Mouse (Mus musculus) CD4-positive, CD25-positive, alpha-beta regulatory T cell, adult 2 months (primary cell): ENCODE results near the gene Zfp423.

Experiments
- DNase-seq: peaks from one replicate; pipeline ENCODE4 v3.0.0-alpha.2; 2012; ENCODE audit warnings: low read depth, low spot score

Gene Zfp423

GRCm38 (mm10) chr8:87959320-87959920 is at the start of gene Zfp423:
TSS of gene Zfp423 (minus strand) at chr8:87959595.
- no peak for DNase-seq

- DNase-seq = no peak
These were observed 47.4 kb upstream of the Zfp423 start for GRCm38 (mm10) chr8:88006811-88007210.

GRCm38 (mm10) chr8:87984778-87985177 is 25.4 kb upstream of the Zfp423 start:
- DNase-seq = no peak

GRCm38 (mm10) chr8:87984032-87984431 is 24.6 kb upstream of the Zfp423 start:
- DNase-seq = no peak

DNA sequence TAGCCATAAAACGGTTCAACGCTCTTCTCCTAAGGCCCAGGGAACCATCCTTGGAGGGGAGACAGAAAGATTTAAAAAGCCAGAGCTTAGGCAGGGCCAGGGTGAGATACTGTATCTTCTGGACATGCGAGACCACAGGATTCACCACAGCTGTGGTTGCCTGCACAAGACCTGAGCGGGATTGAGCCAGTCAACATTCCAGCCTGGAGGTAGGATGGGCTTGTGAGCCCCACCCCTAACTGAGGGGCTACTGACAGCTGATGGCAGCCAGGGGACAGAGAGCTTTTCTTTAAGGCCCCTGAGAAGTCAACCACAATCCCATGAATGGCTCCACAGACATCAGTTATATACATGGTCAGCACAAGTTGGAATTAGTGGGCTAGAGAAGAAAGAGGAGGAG is 23.5 kb upstream of the Zfp423 start:
- no peak for DNase-seq

DNA sequence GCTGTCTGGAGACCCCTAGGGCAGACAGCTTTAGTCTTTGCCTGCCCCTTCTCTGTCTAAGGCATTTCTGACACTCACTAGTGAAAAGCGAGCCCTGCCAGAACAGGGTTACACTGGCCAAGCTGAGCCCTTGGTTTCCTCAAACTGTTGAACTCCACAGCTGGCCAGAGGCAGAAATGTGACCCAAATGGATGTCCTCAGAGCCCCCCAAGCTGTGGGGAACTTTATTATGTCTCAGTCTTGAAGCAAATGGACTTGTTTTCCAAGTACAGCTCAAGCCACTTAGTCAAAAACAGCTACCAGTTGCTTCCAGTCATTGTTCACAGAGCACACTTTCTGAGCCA is 16.0 kb upstream of the Zfp423 start:
- no peak for DNase-seq

- DNase-seq = no peak
These were observed 15.5 kb upstream of the Zfp423 start for GRCm38 (mm10) chr8:87974759-87975465.

DNA sequence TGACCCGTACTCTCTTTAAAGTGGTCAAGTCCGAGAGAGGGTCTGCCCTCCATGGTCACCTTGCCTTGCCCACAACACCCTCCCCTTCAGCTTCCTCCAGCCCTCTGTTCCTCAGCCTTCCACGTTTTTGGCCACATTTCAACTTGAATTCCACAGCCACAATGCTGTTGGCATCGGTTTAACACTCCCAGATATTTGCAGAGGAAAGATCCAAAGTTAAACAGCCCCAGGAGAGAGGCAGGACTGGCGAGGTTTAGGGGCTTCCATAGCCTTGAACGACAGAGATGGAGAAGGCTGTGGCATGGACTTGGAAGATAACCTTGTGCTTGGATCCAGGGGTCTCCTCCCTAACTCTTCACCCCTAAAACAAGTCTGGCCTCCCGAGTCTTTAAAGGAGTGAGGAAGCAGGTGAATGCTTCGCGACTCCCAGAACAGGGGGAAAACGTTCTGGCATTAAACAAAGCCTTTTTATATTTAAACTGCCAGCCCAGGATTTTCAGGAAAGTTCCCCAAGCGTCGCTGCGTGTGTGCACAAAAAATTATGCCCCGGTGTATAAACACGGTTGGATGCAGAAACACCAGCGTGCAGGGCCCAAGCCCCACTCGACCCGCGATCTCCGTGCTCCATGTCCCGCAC is 14.8 kb upstream of the Zfp423 start:
- no peak for DNase-seq

DNA sequence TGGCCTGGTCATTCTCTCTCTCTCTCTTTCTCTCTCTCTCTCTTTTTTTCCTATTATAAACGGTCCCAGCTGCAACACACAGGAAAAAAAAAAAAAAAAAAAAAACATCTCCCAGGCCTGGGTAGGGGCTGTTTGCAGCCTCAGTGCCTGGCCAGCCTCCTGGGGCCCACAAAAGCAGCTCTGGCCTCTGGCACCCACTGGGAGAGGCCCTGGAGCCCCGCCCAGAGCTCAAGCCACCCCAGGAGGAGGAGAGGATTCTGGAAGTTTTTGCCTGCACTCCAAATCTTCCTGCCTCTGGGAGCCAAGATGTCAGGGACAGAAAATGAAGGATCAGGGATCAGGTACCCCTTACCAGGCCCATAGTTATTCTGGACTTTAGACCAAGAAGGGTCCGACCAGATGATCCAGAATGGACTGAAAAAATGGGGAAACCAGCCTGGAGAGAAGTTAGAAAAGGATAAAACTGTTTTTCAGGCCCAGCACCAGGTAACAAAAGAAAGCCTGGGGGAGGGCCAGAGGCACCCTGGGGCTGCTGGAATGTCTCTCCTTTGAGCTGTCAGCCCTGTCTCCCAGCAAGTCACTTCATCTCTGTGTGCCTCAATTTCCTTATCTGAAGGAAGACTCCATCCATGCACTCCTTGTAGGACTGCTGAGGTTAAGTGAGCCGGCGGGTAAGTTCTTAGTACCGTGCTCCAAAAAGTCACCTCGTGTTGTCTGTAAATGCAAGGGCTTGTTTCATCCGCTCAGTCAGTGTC is 8.6 kb upstream of the Zfp423 start:
- DNase-seq = no peak

- no peak for DNase-seq
These were observed 7.8 kb upstream of the Zfp423 start for GRCm38 (mm10) chr8:87967057-87967820.

DNA sequence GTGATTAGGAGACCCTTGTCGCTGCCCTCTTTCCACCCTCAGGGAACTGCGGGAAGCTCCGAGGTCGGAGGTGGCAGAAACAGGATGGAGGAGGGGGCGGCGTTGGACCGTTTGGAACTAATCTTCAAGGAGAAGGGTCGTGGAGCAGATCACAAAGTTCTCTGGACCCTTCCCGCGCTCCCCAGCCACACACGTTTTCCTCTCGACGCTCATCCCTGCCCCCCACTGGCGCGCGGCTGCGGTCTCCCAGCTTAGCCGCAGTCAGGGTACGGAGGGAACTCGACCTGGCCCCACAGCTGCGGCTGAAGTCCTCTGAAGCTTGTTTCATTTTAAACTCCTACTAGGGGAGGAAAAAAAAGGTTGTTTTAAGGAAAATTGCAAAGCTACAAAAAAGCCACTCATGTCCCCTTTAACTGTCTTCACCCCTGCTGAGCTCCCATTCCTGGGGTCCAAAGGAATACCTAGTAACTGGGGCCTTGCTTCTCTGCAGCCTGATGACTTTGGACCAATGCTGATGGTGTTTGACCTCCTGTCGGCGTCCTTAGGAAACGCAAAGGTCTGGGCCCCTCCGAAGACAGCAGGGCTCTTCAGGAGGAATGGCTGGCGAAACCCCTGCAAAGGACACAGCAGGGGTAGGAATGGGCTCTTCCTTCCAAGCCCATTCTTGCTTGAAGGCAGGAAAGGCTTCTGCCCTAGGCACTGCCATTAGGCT is 3.3 kb upstream of the Zfp423 start:
- DNase-seq = no peak

DNA sequence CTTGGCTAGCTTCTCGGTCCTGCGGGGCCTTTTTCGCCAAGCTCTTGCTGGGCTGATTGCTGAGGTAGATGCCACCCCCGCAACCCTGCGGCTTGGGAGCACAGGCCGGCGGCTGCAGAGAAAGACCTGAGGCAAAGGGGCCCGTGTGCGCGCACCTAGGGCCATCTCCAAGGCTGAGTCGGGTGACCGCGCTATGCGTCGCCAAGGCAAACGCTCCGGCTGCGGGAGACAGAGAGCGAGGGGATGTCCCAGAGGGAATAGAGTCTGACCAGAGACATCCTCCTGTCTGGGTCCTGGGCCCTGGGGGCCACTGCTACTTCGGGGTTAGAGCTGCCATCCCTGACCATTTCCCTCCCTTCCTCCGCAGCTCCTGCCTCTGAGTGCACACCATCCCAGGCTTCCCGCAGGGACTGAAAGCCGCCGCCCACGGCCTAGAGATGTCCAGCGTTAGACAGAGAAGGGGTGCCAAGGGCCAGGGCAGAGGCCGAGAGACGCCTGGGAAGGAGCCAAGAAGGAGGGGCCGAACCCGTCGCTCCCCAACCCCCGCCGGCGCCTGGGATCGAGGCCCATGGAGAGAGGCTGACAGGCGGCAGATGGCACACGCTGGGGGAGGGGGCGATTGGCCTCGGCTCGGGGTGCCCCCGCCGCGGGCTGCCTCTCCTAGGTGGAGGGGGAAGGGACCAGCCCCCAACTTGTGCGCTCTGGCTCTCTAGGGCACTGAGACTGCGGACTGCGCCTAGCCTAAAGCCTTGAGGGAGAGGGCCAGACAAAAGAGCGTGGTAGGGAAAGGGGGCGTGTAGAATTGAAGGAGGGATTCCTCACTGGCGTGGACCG is 2.5 kb upstream of the Zfp423 start:
- DNase-seq = no peak

GRCm38 (mm10) chr8:87961108-87961507 is 1.7 kb upstream of the Zfp423 start:
- DNase-seq = peak; percentile 21

DNA sequence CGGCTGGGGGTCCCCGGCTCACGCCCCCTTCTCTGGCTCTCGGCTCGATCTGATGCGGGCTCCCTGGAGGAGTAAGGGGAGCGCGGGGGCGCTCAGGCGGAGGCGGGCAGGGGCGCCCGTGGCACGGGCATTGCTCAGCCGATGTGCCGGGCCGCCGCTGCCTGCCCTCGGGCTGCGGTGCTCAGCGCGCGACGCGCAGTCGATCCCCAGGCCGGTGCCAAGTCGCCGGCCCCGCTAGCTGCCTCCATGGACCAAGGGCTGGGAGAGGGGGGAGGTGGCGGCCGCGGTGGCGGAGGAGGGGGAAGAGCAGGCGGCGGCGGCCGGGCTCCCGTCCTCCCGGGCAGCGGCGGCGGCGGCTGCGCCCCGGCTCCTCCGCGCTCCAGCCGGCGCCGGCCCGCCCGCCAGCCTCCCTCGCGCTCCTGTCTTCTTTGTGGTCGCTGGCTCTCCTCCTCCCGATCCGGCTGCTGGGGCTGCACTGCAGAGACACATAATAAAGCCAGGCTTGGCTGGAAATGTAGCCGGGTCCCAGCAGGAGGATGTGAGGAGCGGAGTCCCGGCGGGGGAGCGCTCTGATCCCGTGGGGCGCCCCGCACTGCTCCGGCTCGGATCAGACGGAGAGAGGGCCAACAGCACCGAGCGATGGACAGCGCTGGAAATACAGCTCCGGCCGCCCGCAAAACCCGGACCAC is 810 bp upstream of the Zfp423 start:
- DNase-seq = no peak

- DNase-seq = peak; percentile 28
These were observed 710 bp downstream of the Zfp423 start for GRCm38 (mm10) chr8:87958451-87959319.

DNA sequence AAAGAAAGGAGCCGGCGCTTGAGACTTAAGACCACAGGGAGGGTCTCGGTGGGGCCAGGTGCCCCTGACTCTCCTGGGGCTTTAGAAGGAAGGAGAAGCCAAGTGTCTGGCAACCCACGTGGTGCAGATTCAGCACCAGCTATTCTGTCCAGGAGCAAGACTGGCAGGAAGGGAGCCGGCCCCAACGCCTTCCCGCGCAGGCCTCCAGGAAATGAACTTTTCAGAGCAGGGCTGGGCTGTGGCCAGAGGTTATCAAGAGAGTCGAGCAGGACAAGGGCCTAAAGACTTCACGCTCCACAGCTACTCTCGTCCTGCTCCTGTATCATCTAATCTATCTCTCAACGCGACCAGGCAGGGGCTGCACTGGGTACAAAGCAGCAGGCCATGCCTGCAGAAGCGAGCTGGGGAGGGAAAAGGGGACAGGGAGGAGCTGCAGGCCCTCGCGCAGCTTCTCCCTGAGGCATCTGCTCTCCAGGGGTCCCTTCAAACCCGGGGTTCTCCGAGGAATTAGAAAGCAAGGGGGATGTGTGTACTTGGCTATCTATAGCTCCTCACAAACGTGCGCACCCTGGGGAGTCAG is 1.4 kb downstream of the Zfp423 start:
- no peak for DNase-seq

DNA sequence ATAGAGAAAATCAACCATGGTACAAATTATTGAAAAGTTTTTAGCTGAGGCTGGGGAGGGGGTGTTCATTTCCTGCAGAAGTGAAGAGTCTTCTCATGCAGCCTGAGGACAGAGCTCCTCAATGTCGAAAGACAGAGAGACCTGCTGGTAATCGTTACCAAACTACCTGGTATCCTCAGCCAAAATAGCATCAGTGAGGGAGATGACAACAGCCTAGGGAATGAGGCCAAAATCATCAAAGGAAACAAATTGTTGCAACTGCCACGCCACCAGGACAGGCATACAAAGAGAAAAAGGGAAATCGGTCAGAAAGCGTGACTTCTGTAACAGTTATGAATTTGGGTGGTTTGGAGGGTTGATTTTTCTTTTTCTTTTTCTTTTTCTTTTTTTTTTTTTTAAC is 3.4 kb downstream of the Zfp423 start:
- DNase-seq = no peak

DNA sequence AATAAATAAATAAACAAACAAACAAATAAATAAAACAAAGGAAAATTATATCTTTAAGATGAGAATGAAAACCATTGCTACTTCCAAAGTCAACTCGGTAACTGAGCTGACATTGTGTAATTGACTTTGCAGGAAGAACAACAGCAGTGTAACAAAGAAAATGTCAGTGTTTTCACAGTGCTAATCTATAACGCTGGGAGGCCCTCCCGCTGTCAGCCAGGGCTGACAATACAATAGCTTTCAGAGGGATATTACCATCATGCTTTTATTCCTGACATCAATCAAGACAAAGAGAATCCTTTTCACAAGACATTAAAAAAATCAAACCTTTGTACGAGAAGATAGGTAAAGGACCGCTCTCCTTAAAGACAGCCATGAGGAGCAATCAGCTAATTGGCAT is 5.9 kb downstream of the Zfp423 start:
- no peak for DNase-seq
